Mouse (Mus musculus) hindbrain, embryonic 16.5 days (tissue): ENCODE data around the gene Actr1b. TPM values are rescaled to one million over a fixed set of nuclear protein-coding genes. Genes with fewer than 3 reads are reported as not detected.

Experiments
- ATAC-seq: fragments of 200-750 bp; cut with Nextera tagmentation; 2 replicates; pipeline ENCODE4 v1.8.0; 2017; ENCODE audit warnings: moderate TSS enrichment, moderate library complexity
- H3K27ac ChIP-seq: fragments of 300-500 bp; sonication (generic); 2 replicates; pipeline ENCODE4 v1.5.1; 2014; ENCODE audit warnings: low read depth, mild to moderate bottlenecking, control low read depth, low read length, moderate library complexity
- H3K27me3 ChIP-seq: fragments of 300-500 bp; sonication (generic); replicated peaks from 2 replicates; pipeline ENCODE4 v1.6.1; 2014; ENCODE audit warnings: low read length; ENCODE audit not compliant: control insufficient read depth, insufficient read depth
- H3K36me3 ChIP-seq: fragments of 300-500 bp; sonication (generic); 2 replicates; pipeline ENCODE4 v1.6.1; 2014; ENCODE audit warnings: mild to moderate bottlenecking, low read length, moderate library complexity, mixed read lengths; ENCODE audit not compliant: control insufficient read depth, insufficient read depth
- H3K4me1 ChIP-seq: fragments of 300-500 bp; sonication (generic); 2 replicates; pipeline ENCODE4 v1.6.1; 2014; ENCODE audit warnings: low read depth, low read length; ENCODE audit not compliant: control insufficient read depth, insufficient read depth
- H3K4me2 ChIP-seq: fragments of 300-500 bp; sonication (generic); 2 replicates; pipeline ENCODE4 v1.6.1; 2014; ENCODE audit warnings: mild to moderate bottlenecking, low read length, control low read depth, moderate library complexity
- H3K4me3 ChIP-seq: fragments of 300-500 bp; sonication (generic); 2 replicates; pipeline ENCODE4 v1.5.1; 2014; ENCODE audit warnings: mild to moderate bottlenecking, low read length, control low read depth, moderate library complexity
- H3K9ac ChIP-seq: fragments of 300-500 bp; sonication (generic); 2 replicates; pipeline ENCODE4 v1.6.1; 2014; ENCODE audit warnings: low read depth, mild to moderate bottlenecking, control low read depth, low read length, moderate library complexity
- H3K9me3 ChIP-seq: fragments of 300-500 bp; sonication (generic); 2 replicates; pipeline ENCODE4 v1.6.1; 2014; ENCODE audit warnings: mild to moderate bottlenecking, low read length, moderate library complexity; ENCODE audit not compliant: control insufficient read depth
- WGBS: fragments of 180-500 bp; shearing (Covaris S2); extraction: QIAGEN DNeasy Blood & Tissue Kit; methylation state at CpG from one replicate; pipeline ENCODE4 v1.1.7; 2014; 5-methylcytosine and 5-hydroxymethylcytosine counted together
- polyA plus RNA-seq: library from polyadenylated mRNA; unstranded; fragments of >200 nt; fragmentation: Nextera tagmentation; extraction: Ambion mirVana; gene quantifications from 2 replicates; pipeline ENCODE4 v1.2.1, GENCODE M21; 2015

Actr1b gene
- polyA plus RNA-seq, result 116 and 117 TPM in 2 replicates

GRCm38 (mm10) chr1:36714311-36714710 is at the start of gene Actr1b:
TSS of gene Actr1b (minus strand) at chr1:36714422.
- no peaks in the 10 kb centered on the region for H3K36me3 ChIP-seq

DNA sequence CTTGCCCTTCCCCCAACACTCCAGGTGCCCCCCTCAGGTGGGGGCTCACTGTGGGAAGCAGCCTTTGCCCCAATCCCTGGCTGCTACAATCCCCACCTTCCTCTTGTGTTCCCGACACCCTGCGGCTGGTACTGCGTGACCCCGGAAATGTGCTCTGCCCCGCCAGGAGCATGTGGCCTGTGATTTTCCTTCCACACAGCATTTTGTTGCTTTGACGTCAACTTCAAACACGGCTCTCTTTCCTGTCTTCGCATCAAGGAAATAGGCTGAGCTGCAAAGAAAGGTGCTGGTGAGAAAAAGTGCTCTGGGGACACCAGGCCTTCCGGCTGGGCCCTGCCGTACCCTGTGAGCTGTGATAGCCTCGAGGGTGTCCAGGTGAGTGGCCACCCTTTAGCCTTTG is 47.3 kb upstream of the Actr1b start, which contains the start of gene Zap70:
TSS of gene Zap70 (plus strand) at position 231 of the 400 bp plus-strand sequence.
- no peak within 1 kb of the TSS for H3K27ac ChIP-seq
- no peaks in the 10 kb centered on the region for H3K27me3 ChIP-seq
- no peak for ATAC-seq
- H3K4me2 ChIP-seq, result no peak within 1 kb of the TSS
- WGBS, result 86% methylated on average over 11 of the region's 11 CpGs
- H3K4me1 ChIP-seq, result no peaks in the 10 kb centered on the region
- no peaks in the 10 kb centered on the region for H3K9me3 ChIP-seq
- H3K36me3 ChIP-seq, result no peaks in the 10 kb centered on the region
- H3K4me3 ChIP-seq, result no peak within 1 kb of the TSS
- H3K9ac ChIP-seq, result no peak within 1 kb of the TSS

More at GRCm38 (mm10) chr1:36714311-36714710, at the start of gene Actr1b:
- H3K4me3 ChIP-seq, result no peak within 1 kb of the TSS
- ATAC-seq, result no peak
- no peaks in the 10 kb centered on the region for H3K9me3 ChIP-seq
- H3K4me1 ChIP-seq, result no peaks in the 10 kb centered on the region
- H3K27me3 ChIP-seq, result no peaks in the 10 kb centered on the region
- 87% methylated on average over 5 of the region's 5 CpGs for WGBS
- H3K9ac ChIP-seq, result no peak within 1 kb of the TSS
- H3K27ac ChIP-seq, result no peak within 1 kb of the TSS
- no peak within 1 kb of the TSS for H3K4me2 ChIP-seq

DNA sequence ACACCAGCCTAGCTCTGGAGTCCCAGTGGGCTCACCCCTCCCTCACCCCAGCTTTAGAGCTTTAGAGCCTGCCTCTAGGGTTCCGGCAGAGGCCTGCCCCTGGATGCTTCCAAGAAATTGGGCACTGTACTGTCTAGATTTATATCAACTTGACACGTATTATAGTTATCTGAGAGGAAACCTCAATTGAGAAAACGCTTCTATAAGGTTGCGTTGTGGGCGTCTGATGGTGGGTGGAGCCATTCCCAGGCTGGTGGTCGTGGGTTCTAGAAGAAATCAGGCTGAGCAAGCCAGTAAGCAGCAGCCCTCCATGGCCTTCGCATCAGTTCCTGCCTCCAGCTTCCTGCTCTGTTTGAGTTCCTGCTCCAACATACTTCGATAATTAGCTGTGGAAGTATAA is 46.8 kb upstream of the Actr1b start:
- no peaks in the 10 kb centered on the region for H3K27me3 ChIP-seq
- no peak overlapping the region for H3K4me2 ChIP-seq
- no peak overlapping the region for H3K4me3 ChIP-seq
- 84% methylated on average over 8 of the region's 8 CpGs for WGBS
- H3K36me3 ChIP-seq, result no peaks in the 10 kb centered on the region
- no peaks in the 10 kb centered on the region for H3K9me3 ChIP-seq
- no peak for ATAC-seq
- no peak overlapping the region for H3K9ac ChIP-seq
- H3K27ac ChIP-seq, result no peak overlapping the region
- H3K4me1 ChIP-seq, result no peaks in the 10 kb centered on the region

DNA sequence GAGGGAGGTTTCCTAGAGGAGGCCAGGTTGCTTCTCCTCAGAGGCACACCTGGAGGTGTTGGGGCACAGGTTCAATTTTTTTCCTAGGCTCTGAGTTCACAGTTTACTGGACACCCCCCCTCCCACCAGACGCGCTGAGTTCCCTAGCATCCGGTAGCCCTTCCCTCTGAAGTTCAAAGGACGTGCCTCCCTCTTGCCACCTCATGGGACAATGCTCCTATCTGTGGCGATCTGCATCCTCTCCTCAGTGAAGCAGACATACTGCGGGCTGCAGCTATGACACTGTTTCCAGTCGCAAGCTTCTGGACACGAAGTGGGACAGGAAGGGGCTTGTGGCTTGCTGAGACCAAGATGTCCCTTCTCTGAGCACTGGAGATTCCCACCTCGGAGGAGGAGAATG is 46.2 kb upstream of the Actr1b start:
- Histone ChIP-seq H3K4me1 (no peaks in the 10 kb centered on the region), H3K4me2 (no peak overlapping the region), H3K27me3 (no peaks in the 10 kb centered on the region), H3K9ac (no peak overlapping the region), H3K36me3 (no peaks in the 10 kb centered on the region), H3K4me3 (no peak overlapping the region), H3K9me3 (no peaks in the 10 kb centered on the region), H3K27ac (no peak overlapping the region)
- 85% methylated on average over 9 of the region's 9 CpGs for WGBS
- no peak for ATAC-seq

GRCm38 (mm10) chr1:36759076-36759475 is 44.9 kb upstream of the Actr1b start:
- Histone ChIP-seq H3K36me3 (no peaks in the 10 kb centered on the region), H3K27ac (no peak overlapping the region), H3K27me3 (no peaks in the 10 kb centered on the region), H3K4me3 (no peak overlapping the region), H3K9me3 (no peaks in the 10 kb centered on the region), H3K4me1 (no peaks in the 10 kb centered on the region), H3K4me2 (no peak overlapping the region), H3K9ac (no peak overlapping the region)
- ATAC-seq, result no peak
- 89% methylated on average over 18 of the region's 18 CpGs for WGBS

GRCm38 (mm10) chr1:36758553-36758952 is 44.3 kb upstream of the Actr1b start:
- Histone ChIP-seq H3K4me1 (no peaks in the 10 kb centered on the region), H3K9ac (no peak overlapping the region), H3K9me3 (no peaks in the 10 kb centered on the region), H3K27me3 (no peaks in the 10 kb centered on the region), H3K36me3 (no peaks in the 10 kb centered on the region), H3K4me3 (no peak overlapping the region), H3K4me2 (no peak overlapping the region), H3K27ac (no peak overlapping the region)
- no peak for ATAC-seq
- WGBS, result 92% methylated on average over 9 of the region's 9 CpGs

GRCm38 (mm10) chr1:36753932-36754675 is 39.9 kb upstream of the Actr1b start:
- H3K4me3 ChIP-seq, result no peak overlapping the region
- no peak overlapping the region for H3K4me2 ChIP-seq
- WGBS, result 81% methylated on average over 6 of the region's 6 CpGs
- no peak overlapping the region for H3K27ac ChIP-seq
- no peaks in the 10 kb centered on the region for H3K36me3 ChIP-seq
- no peak overlapping the region for H3K9ac ChIP-seq
- ATAC-seq, result no peak
- no peaks in the 10 kb centered on the region for H3K4me1 ChIP-seq
- no peaks in the 10 kb centered on the region for H3K9me3 ChIP-seq
- H3K27me3 ChIP-seq, result no peaks in the 10 kb centered on the region

DNA sequence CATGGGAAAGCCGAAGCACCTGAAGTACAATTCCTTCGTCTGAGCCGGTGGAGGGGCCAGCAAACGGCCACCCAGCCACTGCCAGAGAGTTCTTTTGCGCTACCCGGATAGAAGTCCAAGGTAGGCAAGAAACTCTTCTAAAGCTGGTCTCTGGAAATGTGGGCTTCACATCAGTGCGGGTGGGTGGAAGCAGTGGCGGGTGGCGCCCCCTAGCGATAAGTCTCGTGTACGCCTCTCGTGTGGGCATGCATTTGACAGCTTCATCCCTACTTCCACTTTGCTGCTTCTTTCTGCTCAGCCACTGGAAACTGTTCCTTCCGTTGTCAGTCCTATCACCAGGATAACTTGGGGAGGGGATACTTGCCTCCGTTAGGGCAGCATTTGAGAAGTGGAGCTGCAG is 32.2 kb upstream of the Actr1b start:
- Histone ChIP-seq H3K27ac (no peak overlapping the region), H3K9me3 (no peaks in the 10 kb centered on the region), H3K4me2 (no peak overlapping the region), H3K4me3 (no peak overlapping the region), H3K36me3 (no peaks in the 10 kb centered on the region), H3K27me3 (no peaks in the 10 kb centered on the region), H3K9ac (no peak overlapping the region), H3K4me1 (peaks cover 10% of the 10 kb centered on the region)
- WGBS, result 43% methylated on average over 15 of the region's 15 CpGs
- no peak for ATAC-seq

- Histone ChIP-seq H3K4me1 (peaks cover 10% of the 10 kb centered on the region), H3K4me2 (no peak overlapping the region), H3K9ac (no peak overlapping the region), H3K9me3 (no peaks in the 10 kb centered on the region), H3K27ac (no peak overlapping the region), H3K27me3 (no peaks in the 10 kb centered on the region), H3K4me3 (no peak overlapping the region), H3K36me3 (no peaks in the 10 kb centered on the region)
- WGBS, result 31% methylated on average over 4 of the region's 4 CpGs
- ATAC-seq, result no peak
Measured at GRCm38 (mm10) chr1:36745661-36746060, 31.4 kb upstream of the Actr1b start.
